ENCODE assay signal across 8 mouse cellular contexts in genomic region chr11:120905430-120905873, GRCm38 (mm10). TPM values are rescaled to one million over a fixed set of nuclear protein-coding genes. Genes with fewer than 3 reads are reported as not detected.
DNase-seq lines count a peak whose midpoint lies in the region; ATAC-seq and TF ChIP-seq lines count a peak whose summit lies in the region.

No protein-coding gene starts in this region.

- H3K27me3 ChIP-seq in forebrain, embryonic 13.5 days: no peaks in the 10 kb centered on the region
- H3K27me3 ChIP-seq in lung, embryonic 16.5 days (ENCODE audit: control insufficient read depth, insufficient read depth, low read depth, low read length): no peaks in the 10 kb centered on the region

- H3K9me3 ChIP-seq in forebrain, embryonic 13.5 days (replicated peaks): no peaks in the 10 kb centered on the region
- no peaks in the 10 kb centered on the region for H3K9me3 ChIP-seq in lung, embryonic 16.5 days (ENCODE audit: control insufficient read depth, low read length)

- H3K27ac ChIP-seq in forebrain, embryonic 13.5 days: no peak overlapping the region
- no peak overlapping the region for H3K27ac ChIP-seq in lung, embryonic 16.5 days (ENCODE audit: low read length)

- H3K4me1 ChIP-seq in forebrain, embryonic 13.5 days: no peaks in the 10 kb centered on the region
- peaks cover 6% of the 10 kb centered on the region; the same call in 1 of the 2 replicates for H3K4me1 ChIP-seq in lung, embryonic 16.5 days (replicated peaks; ENCODE audit: control insufficient read depth, insufficient read depth, low read length)

- TF ChIP-seq CTCF in brain, embryonic 14.5 days (IDR thresholded peaks at IDR 0.05; ENCODE audit: borderline replicate concordance, extremely low read depth, insufficient read depth, insufficient read length): peak; percentile 94

- 17% methylated on average over 1 of the region's 1 CpGs for WGBS in forebrain, embryonic 13.5 days
- WGBS in lung, embryonic 16.5 days: 5% methylated on average over 1 of the region's 1 CpGs

- peak; percentile 45; the same call in 1 of the 2 replicates for ATAC-seq in forebrain, embryonic 13.5 days
- peak; percentile 83 for ATAC-seq in lung, embryonic 16.5 days (ENCODE audit: low read depth)

- TF ChIP-seq POLR2A in brain, embryonic 14.5 days (IDR thresholded peaks at IDR 0.05; ENCODE audit: borderline replicate concordance, extremely low read depth, insufficient read depth, insufficient read length, poor library complexity, severe bottlenecking): no peak

- no peak overlapping the region for H3K4me2 ChIP-seq in forebrain, embryonic 13.5 days
- no peak overlapping the region for H3K4me2 ChIP-seq in lung, embryonic 16.5 days (ENCODE audit: low read depth, low read length)

- DNase-seq in ES-CJ7 (ENCODE audit: low read depth, low spot score): peak; percentile 84
- peak; percentile 82 for DNase-seq in brain, embryonic 14.5 days (ENCODE audit: low read depth)
- DNase-seq in heart, postnatal 4 days: peak; percentile 85
- peak; percentile 80 for DNase-seq in layer of hippocampus, adult 9-10 months (ENCODE audit: low spot score)
- DNase-seq in retina, postnatal 7 days (ENCODE audit: low read depth, low spot score): peak; percentile 65
- DNase-seq in urinary bladder, adult 2 months (ENCODE audit: low spot score): peak; percentile 44

- no peak overlapping the region for H3K4me3 ChIP-seq in forebrain, embryonic 13.5 days
- H3K4me3 ChIP-seq in lung, embryonic 16.5 days (ENCODE audit: low read length): no peak overlapping the region

- H3K36me3 ChIP-seq in forebrain, embryonic 13.5 days (ENCODE audit: poor library complexity, severe bottlenecking): peaks cover 24% of the 10 kb centered on the region
- H3K36me3 ChIP-seq in lung, embryonic 16.5 days (ENCODE audit: control insufficient read depth, insufficient read depth, low read length): no peaks in the 10 kb centered on the region

- H3K9ac ChIP-seq in forebrain, embryonic 13.5 days: no peak overlapping the region
- H3K9ac ChIP-seq in lung, embryonic 16.5 days (ENCODE audit: low read length): no peak overlapping the region

RNA-seq across cellular contexts. Expression of gene Ccdc57, which starts 27.2 kb away (rescaled TPM):
- 5.6 and 7.2 TPM in 2 replicates for polyA plus RNA-seq in brain, embryonic 14.5 days (2012; rRNA removed)
- polyA plus RNA-seq in forebrain, embryonic 13.5 days (2015; fragmentation: Nextera tagmentation; extraction: Ambion mirVana): 5.6 and 6.9 TPM in 2 replicates
- total RNA-seq in heart, postnatal 4 days (2021): 1 to 10 TPM; 2.1 to 2.4 TPM
- polyA plus RNA-seq in lung, embryonic 16.5 days (2015; fragmentation: Nextera tagmentation; extraction: Ambion mirVana): 6.4 TPM in 2 replicates
- 3.8 and 4.1 TPM in 2 replicates for polyA plus RNA-seq in urinary bladder, adult 2 months (2012; rRNA removed)

RNA-seq across cellular contexts. Expression of gene Slc16a3, which starts 42.8 kb away (rescaled TPM):
- 9.4 and 10.9 TPM in 2 replicates for polyA plus RNA-seq in brain, embryonic 14.5 days (2012; rRNA removed)
- polyA plus RNA-seq in forebrain, embryonic 13.5 days (2015; fragmentation: Nextera tagmentation; extraction: Ambion mirVana): 15.7 and 18.7 TPM in 2 replicates
- 10 to 100 TPM; 13.3 to 22.8 TPM for total RNA-seq in heart, postnatal 4 days (2021)
- 52.2 and 62.5 TPM in 2 replicates for polyA plus RNA-seq in lung, embryonic 16.5 days (2015; fragmentation: Nextera tagmentation; extraction: Ambion mirVana)
- polyA plus RNA-seq in urinary bladder, adult 2 months (2012; rRNA removed): 16.5 and 17.3 TPM in 2 replicates
